Mouse (Mus musculus) G1E (cell line): ENCODE results near the gene Sim2.

Experiments used
- CTCF ChIP-seq: IDR thresholded peaks from 2 replicates; pipeline ENCODE4 v1.5.1; 2012; ENCODE audit warnings: low read depth, low read length, inconsistent platforms, mixed read lengths
- GATA1 ChIP-seq: IDR thresholded peaks from 2 replicates; pipeline ENCODE4 v1.6.1; 2012; ENCODE audit warnings: borderline replicate concordance, low read length, inconsistent platforms, mixed read lengths

- TF ChIP-seq CTCF = no peak
- TF ChIP-seq GATA1 = no peak
These were observed 744 bp upstream of the Sim2 start for GRCm38 (mm10) chr16:94083848-94084525.
